Mouse (Mus musculus): Measurements from ENCODE around the gene Ugt2b1.

- no peak for TF ChIP-seq CTCF (conservative IDR thresholded peaks at IDR 0.05; ENCODE audit: insufficient read depth, insufficient read length, low read depth, low read length)
- TF ChIP-seq POLR2A (IDR thresholded peaks at IDR 0.05; ENCODE audit: low read depth, low read length): no peak
Measured at GRCm38 (mm10) chr5:86906758-86907157, 19.6 kb downstream of the Ugt2b1 start, which contains the start of gene Ugt2b34.
